Mouse (Mus musculus) embryonic stem cell, embryonic (primary cell): ENCODE data around the gene Arhgap23.

Experiments used
- CTCF ChIA-PET, 4 experiments: fragments of 300-600 bp in 2 of 4; fragments of 350-600 bp in 2 of 4; sonication (Branson Sonifier 250); formaldehyde crosslinking; loops; one replicate each; lab custom pipeline; 2022; ENCODE audit warnings: inconsistent platforms in 2 of 4; lab: Charles Lee
- POLR2A ChIA-PET, 4 experiments: fragments of 300-600 bp in 2 of 4; fragments of 350-600 bp in 2 of 4; sonication (Branson Sonifier 250); formaldehyde crosslinking; loops; one replicate each; lab custom pipeline; 2022; ENCODE audit warnings: antibody characterized with exemption in 4 of 4, inconsistent platforms in 1 of 4; lab: Charles Lee

Gene Arhgap23

DNA sequence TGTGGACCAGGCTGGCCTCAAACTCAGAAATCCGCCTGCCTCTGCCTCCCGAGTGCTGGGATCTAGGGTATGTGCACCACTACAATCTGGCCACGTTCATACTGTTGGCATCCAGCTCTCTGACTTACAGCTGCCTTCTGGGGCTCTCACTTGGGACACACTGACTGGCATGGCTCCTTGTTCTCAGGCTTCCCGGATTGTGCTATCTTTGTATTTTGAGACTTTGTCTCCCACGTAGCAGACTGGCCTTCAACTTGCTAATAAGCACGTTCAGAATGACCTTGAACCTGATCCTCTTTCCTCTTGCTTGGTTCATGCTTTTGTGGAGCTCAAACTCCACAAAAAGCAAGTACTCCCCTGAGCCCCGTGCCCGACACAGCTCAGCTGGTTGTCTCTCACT, 70.3 kb downstream of the Arhgap23 start:
- CTCF ChIA-PET: interaction anchor here in 3 of 4 experiments (0.7 to 2.2 kb wide), 11 partner anchors 11 to 404 kb away, joined by 3 to 9 read pairs (median 3); no protein-coding TSS in a partner anchor
- POLR2A ChIA-PET: interaction anchor here (0.6 to 2.0 kb wide), 15 partner anchors 10 to 141 kb away, joined by 3 to 12 read pairs (median 3); no protein-coding TSS in a partner anchor

DNA sequence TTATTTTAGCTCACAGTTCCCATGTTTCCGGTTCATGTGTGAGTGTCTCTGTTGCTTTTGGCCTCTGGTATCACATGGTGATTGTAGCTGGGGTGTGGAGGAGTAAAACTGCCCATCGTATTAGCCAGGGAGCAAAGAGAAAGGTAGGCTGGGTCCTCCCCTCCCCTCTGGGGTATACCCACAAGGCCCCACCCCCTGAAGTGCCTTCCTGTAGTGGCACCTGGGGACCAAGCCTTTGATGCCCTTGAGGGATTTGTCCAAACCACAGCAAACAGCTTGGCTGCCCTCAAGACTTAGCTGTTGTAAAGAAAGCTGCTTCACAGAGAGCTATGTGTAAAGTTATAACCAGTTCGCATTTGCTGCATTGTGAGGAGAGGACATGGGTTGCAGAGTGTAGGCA, 72.3 kb downstream of the Arhgap23 start:
- ChIA-PET POLR2A (interaction anchor here in 2 of 4 experiments (0.6 to 1.7 kb wide), 4 partner anchors 9 to 427 kb away, joined by 3 to 5 read pairs (median 4); no protein-coding TSS in a partner anchor), CTCF (interaction anchor here in 3 of 4 experiments (0.5 to 1.4 kb wide), 7 partner anchors 19 to 599 kb away, joined by 3 to 10 read pairs (median 3); no protein-coding TSS in a partner anchor)

GRCm38 (mm10) chr11:97489589-97490324, 74.4 kb downstream of the Arhgap23 start:
- ChIA-PET CTCF (interaction anchor here (0.5 to 2.2 kb wide), 161 partner anchors 8 to 1642 kb away, joined by 3 to 34 read pairs (median 4); partner anchors contain the start of genes Srcin1 (in 3 of the 4), 4933428G20Rik (in 2 of the 4), Arhgap23 (in 2 of the 4) and Epop (in 2 of the 4)), POLR2A (interaction anchor here (0.6 to 4.0 kb wide), 88 partner anchors 8 to 1156 kb away, joined by 3 to 29 read pairs (median 4); partner anchors contain the start of genes Srcin1 (in 3 of the 4), 4933428G20Rik (in 2 of the 4), Arhgap23 (in 2 of the 4) and Epop (in 1 of the 4))

GRCm38 (mm10) chr11:97491640-97492039, 76.3 kb downstream of the Arhgap23 start:
- POLR2A ChIA-PET: interaction anchor here in 3 of 4 experiments (0.6 to 4.0 kb wide), 15 partner anchors 9 to 1503 kb away, joined by 3 to 29 read pairs (median 3); partner anchors contain the start of gene 4933428G20Rik (in 2 of the 3)

GRCm38 (mm10) chr11:97492836-97493235, 77.5 kb downstream of the Arhgap23 start:
- CTCF ChIA-PET: interaction anchor here in 1 of 4 experiments (0.6 kb wide), 1 partner anchor 64 kb away, joined by 3 read pairs; no protein-coding TSS in a partner anchor

More at GRCm38 (mm10) chr11:97491640-97492039, 76.3 kb downstream of the Arhgap23 start:
- CTCF ChIA-PET: interaction anchor here (0.6 to 1.5 kb wide), 9 partner anchors 9 to 219 kb away, joined by 3 to 6 read pairs (median 3); no protein-coding TSS in a partner anchor

DNA sequence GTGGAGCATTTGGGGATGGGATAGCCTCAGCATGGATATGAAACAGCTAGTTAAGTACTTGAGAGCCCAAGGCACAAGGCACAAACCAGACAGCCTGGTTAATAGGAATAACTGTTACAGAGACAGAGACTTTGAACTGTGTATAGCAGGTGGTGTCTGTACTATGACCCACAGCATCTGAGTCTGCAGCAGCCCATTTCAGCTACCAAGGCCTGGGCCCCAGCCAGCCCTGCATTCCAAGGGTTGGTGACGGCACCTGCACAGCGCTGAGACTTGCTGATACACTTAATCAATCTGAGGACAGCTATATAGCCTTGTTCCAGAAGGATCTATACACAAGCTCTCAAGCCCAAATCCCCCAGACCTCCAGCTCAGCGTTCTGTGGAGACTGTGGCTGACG, 82.2 kb downstream of the Arhgap23 start:
- CTCF ChIA-PET: interaction anchor here in 3 of 4 experiments (1.2 to 4.0 kb wide), 5 partner anchors 8 to 61 kb away, joined by 3 to 16 read pairs (median 13); no protein-coding TSS in a partner anchor
- POLR2A ChIA-PET: interaction anchor here in 3 of 4 experiments (0.6 to 1.6 kb wide), 8 partner anchors 8 to 176 kb away, joined by 3 to 10 read pairs (median 3); no protein-coding TSS in a partner anchor

More at GRCm38 (mm10) chr11:97492836-97493235, 77.5 kb downstream of the Arhgap23 start:
- POLR2A ChIA-PET: interaction anchor here in 2 of 4 experiments (0.6 to 1.6 kb wide), 6 partner anchors 10 to 478 kb away, joined by 3 to 7 read pairs (median 4); no protein-coding TSS in a partner anchor

- CTCF ChIA-PET: interaction anchor here (0.7 to 4.5 kb wide), 12 partner anchors 8 to 124 kb away, joined by 3 to 30 read pairs (median 3); partner anchors contain the start of gene Srcin1 (in 1 of the 4)
- POLR2A ChIA-PET: interaction anchor here (1.0 to 4.5 kb wide), 16 partner anchors 8 to 129 kb away, joined by 3 to 29 read pairs (median 4); partner anchors contain the start of genes Arhgap23 (in 1 of the 4) and Epop (in 1 of the 4)
Measured at GRCm38 (mm10) chr11:97499865-97500719, 84.8 kb downstream of the Arhgap23 start, which contains the start of gene 4933428G20Rik. Gene 4933428G20Rik (minus strand): TSS chr11:97500340.

DNA sequence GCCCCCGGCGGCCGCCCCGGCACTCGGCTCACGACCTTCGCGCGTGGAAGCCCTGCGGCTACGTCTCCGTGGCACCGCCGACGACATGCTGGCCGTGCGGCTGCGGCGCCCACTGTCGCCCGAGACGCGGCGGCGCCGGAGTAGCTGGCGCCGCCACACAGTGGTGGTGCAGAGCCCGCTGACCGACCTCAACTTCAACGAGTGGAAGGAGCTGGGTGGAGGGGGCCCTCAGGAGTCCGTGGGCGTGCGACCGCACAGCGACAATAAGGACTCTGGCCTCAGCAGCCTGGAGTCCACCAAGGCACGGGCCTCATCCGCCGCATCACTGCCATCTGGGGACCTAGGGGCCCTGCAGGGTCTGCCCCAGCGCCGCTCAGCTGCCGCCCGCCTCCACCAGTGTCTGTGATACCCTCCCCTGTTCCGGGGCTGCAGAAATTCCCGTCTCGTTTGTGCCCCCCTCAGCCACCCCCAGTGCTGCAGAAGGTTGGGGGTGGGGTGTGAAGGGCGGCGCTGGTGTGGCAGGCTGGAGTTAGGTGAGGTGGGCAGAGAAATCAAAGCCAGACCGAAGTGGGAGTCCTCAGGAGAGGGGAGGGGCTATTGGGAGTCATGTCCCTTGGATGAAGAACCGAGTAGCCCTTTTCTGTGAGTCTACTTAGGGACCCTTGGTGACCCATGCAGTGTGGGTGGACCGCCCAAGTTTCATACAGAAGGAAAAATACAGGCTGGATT, 85.6 kb downstream of the Arhgap23 start:
- ChIA-PET POLR2A (interaction anchor here (0.6 to 4.5 kb wide), 21 partner anchors 9 to 128 kb away, joined by 3 to 29 read pairs (median 4); partner anchors contain the start of genes Arhgap23 (in 1 of the 4) and Epop (in 1 of the 4)), CTCF (interaction anchor here (0.6 to 4.5 kb wide), 15 partner anchors 9 to 212 kb away, joined by 3 to 30 read pairs (median 4); no protein-coding TSS in a partner anchor)

GRCm38 (mm10) chr11:97502383-97502782, 87.0 kb downstream of the Arhgap23 start:
- CTCF ChIA-PET: interaction anchor here (0.6 to 4.5 kb wide), 12 partner anchors 12 to 197 kb away, joined by 3 to 30 read pairs (median 4); partner anchors contain the start of gene Socs7 (in 1 of the 4)
- POLR2A ChIA-PET: interaction anchor here in 3 of 4 experiments (0.6 to 4.5 kb wide), 22 partner anchors 9 to 127 kb away, joined by 3 to 29 read pairs (median 4); partner anchors contain the start of genes Arhgap23 (in 1 of the 3), Epop (in 1 of the 3) and Srcin1 (in 1 of the 3)

- POLR2A ChIA-PET: interaction anchor here (0.7 to 4.5 kb wide), 24 partner anchors 9 to 127 kb away, joined by 3 to 29 read pairs (median 4); partner anchors contain the start of genes Arhgap23 (in 1 of the 4), Epop (in 1 of the 4) and Srcin1 (in 1 of the 4)
- CTCF ChIA-PET: interaction anchor here (0.5 to 4.5 kb wide), 12 partner anchors 13 to 197 kb away, joined by 3 to 30 read pairs (median 4); partner anchors contain the start of gene Socs7 (in 1 of the 4)
Measured at GRCm38 (mm10) chr11:97502846-97503245, 87.5 kb downstream of the Arhgap23 start.

- ChIA-PET CTCF (interaction anchor here in 3 of 4 experiments (0.7 to 1.9 kb wide), 6 partner anchors 16 to 70 kb away, joined by 3 to 5 read pairs (median 4); no protein-coding TSS in a partner anchor), POLR2A (interaction anchor here in 1 of 4 experiments (0.7 to 1.0 kb wide), 2 partner anchors 31 to 121 kb away, joined by 3 read pairs; no protein-coding TSS in a partner anchor)
Measured at GRCm38 (mm10) chr11:97505784-97506183, 90.5 kb downstream of the Arhgap23 start.

DNA sequence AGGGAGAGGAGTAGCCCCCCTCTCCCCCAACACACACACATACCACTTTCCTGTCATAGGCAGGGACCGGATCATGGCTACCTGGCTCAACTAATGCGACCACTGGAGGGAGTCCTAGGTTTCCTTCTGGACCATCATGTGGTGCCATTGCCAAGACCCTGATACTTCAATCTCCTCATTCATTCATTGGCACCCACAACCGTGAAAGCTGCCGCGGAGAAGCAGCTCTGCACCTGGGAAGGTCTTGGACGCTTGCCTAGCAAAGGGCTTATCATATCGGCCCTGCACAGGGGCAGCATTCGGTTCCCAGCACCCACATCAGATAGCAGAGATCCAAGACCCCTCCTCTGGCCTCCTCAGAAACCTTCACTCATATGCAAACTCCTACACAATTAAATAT, 91.0 kb downstream of the Arhgap23 start:
- CTCF ChIA-PET: interaction anchor here (0.6 to 1.9 kb wide), 8 partner anchors 16 to 167 kb away, joined by 3 to 5 read pairs (median 4); partner anchors contain the start of gene Srcin1 (in 1 of the 4)
- POLR2A ChIA-PET: interaction anchor here in 3 of 4 experiments (0.5 to 1.6 kb wide), 11 partner anchors 15 to 157 kb away, joined by 3 to 5 read pairs (median 3); no protein-coding TSS in a partner anchor

DNA sequence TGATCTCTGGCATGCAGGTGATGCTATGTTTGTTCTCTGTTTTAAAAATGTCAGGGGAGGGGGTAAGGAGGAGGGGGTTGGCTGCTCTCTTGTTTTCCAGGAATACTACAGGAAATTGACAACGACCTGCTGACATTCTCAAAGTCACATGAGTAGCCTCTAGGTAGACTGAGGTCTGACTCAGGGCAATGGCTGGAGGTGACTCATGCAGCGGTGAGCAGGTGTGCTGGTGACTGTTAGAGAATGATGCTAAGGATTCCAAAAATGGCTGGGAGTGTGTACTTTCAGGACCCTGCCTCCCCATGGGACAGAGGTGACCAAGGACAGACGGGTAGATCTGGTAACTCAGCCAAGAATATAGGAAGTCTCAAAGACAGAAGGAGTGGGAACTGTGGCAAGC, 92.9 kb downstream of the Arhgap23 start:
- ChIA-PET CTCF (interaction anchor here in 1 of 4 experiments (0.5 kb wide), 1 partner anchor 950 kb away, joined by 7 read pairs; no protein-coding TSS in a partner anchor), POLR2A (interaction anchor here in 2 of 4 experiments (0.6 to 1.6 kb wide), 3 partner anchors 12 to 123 kb away, joined by 3 to 4 read pairs (median 4); no protein-coding TSS in a partner anchor)

GRCm38 (mm10) chr11:97509058-97509457, 93.7 kb downstream of the Arhgap23 start:
- POLR2A ChIA-PET: interaction anchor here (0.5 to 1.1 kb wide), 7 partner anchors 11 to 123 kb away, joined by 3 to 4 read pairs (median 3); no protein-coding TSS in a partner anchor
- CTCF ChIA-PET: interaction anchor here in 2 of 4 experiments (0.5 to 0.8 kb wide), 2 partner anchors 28 to 589 kb away, joined by 3 read pairs; no protein-coding TSS in a partner anchor
